Mouse (Mus musculus) liver (tissue): Measurements from ENCODE around the gene Hist1h4i.

Experiments used
- DNase-seq: peaks from one replicate; pipeline ENCODE4 v3.0.0-alpha.2; 2020; ENCODE audit warnings: mixed read lengths

Hist1h4i gene

GRCm38 (mm10) chr13:22007121-22007510 lies 34.0 kb downstream of the Hist1h4i start:
- DNase-seq: no peak

DNA sequence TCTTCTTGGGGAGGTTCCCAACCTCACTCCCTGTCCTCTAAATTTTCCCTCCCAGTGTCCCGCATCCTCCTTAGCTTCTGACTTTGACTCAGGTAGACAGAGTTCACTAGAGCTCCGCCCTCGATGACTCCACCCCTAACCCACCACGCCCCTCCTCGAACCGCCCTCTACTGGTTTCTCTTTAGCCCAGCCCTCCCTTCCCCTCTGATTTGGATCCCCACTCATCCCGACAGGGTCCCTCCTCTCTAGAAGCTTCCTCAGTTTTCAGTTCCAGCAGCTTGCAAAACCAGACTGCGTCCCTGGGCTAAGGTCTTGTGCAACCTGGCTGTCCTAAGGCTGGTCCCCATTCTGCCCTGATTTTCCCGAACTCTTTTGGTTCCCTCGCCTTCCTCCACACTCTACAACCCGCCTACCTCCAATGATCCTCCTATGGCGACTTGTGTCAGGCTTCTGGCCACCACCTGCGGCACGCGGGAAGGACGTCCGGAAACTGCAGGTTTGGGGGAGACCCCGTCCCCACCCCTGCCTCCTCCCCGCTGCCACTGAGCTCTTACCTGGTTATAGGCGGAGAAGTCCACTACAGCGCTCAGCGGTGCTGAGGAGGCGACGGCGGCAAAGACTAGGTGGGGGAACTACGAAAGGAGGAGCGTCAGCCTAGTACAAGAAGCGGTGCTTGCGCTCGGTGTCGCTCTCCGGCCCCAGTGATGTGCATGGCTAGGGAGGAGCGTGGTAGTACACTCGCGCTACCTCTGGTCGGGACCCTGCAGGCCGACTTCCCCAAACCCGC lies 34.6 kb downstream of the Hist1h4i start:
- DNase-seq: peak; percentile 76

DNA sequence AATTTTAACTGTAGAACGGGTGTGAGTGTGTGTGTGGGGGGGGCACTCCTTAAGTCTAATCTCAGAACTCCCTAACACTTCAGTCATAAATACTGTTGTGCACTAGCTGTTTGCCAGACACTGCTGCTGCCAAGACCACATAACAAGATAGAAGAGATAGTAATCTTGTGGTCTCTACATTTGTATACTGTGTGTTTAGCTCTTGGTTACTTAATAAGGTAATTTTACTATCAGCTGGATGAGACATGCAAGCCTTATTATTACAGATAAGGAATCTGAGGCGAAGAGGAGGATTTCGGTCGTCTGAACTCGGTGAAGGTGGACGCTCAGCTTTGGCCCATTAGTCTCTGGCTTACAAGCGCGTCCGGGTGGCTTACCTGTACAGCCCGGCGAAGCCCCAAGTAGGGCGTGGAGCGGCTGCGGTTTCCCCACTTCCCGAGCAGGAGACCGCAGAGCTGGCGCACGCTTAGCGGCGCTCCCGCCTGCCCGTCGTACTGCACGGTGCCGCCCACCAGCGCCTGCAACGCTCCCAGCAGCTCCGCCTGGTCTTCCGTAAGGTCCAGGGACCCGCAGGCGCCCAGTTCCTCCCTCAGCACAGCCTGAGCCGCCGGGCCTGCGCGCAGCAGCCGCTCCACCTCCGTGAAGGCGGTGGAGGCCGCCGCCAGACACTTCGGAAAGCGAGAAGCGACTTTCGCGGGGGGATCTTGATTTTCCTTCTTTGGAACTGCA lies 35.4 kb downstream of the Hist1h4i start:
- DNase-seq: peak; percentile 64

DNA sequence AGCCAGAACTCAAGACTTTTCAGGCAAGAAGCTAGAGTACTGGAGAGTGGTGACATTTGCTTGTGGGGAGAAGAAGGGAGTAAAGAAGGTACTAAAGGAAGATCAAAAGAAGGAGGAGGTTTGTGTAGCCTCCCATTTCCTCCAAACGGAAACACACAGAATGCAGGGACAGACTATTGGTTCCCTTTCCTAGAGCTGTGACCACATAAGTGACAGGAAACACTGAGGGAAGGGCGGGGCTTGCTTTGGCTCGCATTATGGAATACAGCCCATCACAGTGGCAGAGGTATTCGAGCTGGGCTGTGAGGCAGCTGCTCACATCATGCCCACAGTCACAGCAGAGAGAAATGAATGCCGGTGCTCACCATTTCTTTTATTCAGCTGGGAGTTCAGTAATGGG lies 39.3 kb downstream of the Hist1h4i start:
- DNase-seq: peak; percentile 23

DNA sequence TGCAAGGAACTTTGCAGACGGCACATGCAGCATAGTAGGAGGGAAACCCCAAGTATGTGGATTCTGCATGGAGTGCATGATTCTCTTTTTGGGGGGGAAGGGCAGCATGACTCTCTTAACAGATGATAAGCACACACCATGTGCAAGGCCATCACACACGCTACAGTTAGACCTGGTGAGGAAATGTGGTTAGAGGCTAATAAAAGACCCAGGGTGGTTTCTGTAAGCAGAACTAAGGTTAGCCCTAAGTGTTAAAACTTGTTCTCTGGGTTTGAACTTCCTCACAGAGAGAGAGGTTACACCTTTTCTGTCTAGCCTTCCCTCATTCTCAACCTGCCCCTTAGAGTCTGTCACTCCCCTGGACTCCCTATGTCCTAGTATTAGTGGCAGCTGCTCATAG lies 39.8 kb downstream of the Hist1h4i start:
- DNase-seq: no peak

- DNase-seq: no peak
Measured at GRCm38 (mm10) chr13:21999147-21999546, 42.0 kb downstream of the Hist1h4i start.

GRCm38 (mm10) chr13:21998412-21998811 lies 42.8 kb downstream of the Hist1h4i start:
- DNase-seq: no peak

- no peak for DNase-seq
Measured at GRCm38 (mm10) chr13:21997821-21998220, 43.3 kb downstream of the Hist1h4i start.

GRCm38 (mm10) chr13:21997201-21997820 lies 43.9 kb downstream of the Hist1h4i start:
- no peak for DNase-seq

DNA sequence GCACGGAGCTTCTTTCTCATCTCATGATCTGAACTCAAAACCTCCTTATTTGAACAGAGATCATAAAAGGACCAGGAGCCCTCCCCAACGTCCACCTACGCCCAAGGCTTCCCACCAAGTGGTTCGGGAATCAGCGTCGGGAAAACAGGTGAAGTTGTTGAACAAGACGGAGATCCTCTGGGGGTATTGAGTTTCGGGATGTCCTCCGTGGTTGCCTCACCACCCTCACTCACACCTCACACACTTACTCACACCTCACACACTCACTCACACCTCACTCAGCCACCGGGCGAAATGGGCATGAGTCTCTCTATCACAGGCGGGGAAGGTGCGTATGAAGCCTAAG lies 44.3 kb downstream of the Hist1h4i start:
- no peak for DNase-seq

DNA sequence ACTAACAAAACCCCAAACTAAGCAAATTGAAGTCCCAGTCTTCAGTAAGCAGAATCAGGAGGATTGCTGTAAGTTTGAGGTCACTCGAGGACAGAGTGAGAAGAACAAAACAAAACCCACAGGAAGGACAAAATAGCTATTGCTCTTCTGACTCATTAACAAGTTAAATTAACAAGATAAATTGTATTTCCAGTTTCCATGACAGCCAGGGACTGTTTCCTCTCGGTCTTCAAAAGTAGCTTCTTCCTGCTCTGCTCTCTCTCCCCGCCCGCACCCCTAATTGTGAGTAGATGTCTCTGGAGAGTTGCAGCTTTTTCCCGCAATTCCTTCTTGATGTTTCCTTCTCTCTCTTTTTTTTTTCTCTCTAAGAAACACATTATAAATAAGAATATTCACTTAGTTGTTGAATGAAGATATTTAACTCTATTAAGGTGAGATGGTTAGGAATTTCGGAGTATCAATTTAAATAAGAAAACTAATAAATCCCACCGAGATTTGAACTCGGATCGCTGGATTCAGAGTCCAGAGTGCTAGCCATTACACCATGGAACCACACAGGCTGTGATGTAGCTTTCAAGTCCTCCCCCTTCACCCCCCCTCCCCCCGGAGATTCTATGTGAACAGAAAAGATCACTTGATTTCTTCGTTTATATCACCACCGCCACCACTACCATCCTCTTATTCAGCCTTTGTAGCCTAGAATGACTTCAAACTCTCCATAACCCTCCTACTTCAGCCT lies 44.9 kb downstream of the Hist1h4i start:
- DNase-seq: peak; percentile 70

DNA sequence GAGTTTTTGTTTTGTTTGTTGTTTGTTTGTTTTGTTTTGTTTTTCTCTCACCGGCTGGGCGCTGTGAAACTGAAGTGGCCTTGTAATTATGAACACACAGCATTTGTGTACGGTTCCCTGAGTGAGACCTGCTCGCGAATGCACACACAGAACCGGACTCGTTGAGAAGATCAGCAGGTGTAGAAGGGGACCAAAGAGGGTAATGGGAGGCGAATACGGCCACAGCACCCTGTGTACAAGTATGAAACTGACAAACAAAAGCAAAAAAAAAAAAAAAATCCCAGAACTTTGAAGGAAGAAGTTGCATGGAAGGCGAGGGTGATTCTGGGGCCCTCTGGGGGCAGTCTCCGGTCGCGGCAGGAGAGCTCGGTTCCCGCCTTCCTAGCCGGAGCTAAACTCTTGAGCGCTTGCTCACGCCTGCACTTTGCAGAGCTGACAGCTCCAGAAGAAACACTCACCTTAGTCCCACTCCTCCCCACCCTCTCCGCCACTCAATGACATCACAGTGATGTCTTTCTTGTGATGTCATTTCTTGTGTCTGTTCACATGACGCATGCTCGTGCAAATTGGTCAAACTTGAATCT lies 45.7 kb downstream of the Hist1h4i start:
- DNase-seq: peak; percentile 46

DNA sequence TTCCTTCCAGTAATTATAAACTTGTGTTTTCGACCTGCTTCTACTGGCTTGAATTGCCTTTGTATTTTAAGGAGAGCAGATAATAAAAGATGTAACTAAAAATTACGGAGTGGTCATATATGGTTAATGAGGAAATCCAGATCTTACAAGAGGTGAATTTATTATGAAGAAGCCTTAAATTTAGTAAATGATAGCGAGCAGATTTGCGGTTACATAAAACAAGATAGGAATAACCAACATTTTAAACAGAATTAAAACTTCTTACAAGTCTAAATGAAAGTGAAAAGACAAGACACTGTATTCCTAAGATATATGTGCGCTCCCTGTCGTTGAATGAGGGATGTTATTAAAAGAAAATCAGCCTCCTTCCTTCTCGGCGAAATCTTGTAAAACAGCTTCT lies 46.3 kb downstream of the Hist1h4i start:
- DNase-seq: no peak

DNA sequence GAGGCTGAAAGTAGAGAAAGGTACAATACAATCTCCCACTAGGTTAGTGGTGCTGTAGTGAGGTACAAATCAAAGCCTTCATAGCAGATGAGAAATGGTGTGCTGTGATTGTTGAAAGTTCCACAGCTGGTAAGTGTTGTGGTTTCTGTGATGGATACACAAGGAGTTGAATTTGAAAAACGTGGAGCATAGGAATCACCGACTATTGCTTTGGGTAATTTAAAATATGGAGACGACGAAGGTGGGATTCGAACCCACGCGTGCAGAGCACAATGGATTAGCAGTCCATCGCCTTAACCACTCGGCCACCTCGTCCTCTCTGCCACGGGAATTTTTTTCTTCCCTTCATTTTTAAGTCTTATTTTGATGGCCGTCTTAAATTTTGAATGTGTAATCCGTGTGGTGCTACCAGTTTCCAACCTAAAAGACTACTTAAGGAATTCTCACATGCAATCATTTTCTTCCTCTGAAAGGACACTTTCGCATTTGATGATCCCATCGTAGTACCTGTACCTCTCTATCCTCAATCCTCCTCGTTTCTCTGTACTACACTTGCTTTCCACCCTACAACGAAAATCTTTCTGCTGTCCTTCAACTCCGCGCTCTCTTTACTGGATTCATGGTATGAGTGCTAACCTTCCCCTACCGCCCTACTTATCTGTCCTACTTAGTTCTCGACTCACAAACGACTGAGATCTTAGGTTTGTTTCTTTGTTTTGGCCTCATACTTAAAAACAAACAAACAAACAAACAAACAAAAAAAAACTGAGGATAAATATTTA lies 47.0 kb downstream of the Hist1h4i start:
- DNase-seq: peak; percentile 77

- DNase-seq: no peak
Measured at GRCm38 (mm10) chr13:21992550-21992949, 48.6 kb downstream of the Hist1h4i start.
